Mouse (Mus musculus) ovary, postnatal 10 days (tissue): ENCODE measurements around the gene Zfp148.

Experiments used
- DNase-seq: peaks from one replicate; pipeline ENCODE4 v3.0.0; 2022; ENCODE audit warnings: low spot score

Zfp148 gene

GRCm38 (mm10) chr16:33379944-33380881, at the start of gene Zfp148:
Zfp148 (plus strand) TSS chr16:33380836.
- peak; percentile 88 for DNase-seq

- no peak for DNase-seq
Measured at GRCm38 (mm10) chr16:33333015-33333414, 47.6 kb upstream of the Zfp148 start.

GRCm38 (mm10) chr16:33337177-33337576, 43.5 kb upstream of the Zfp148 start:
- peak; percentile 21 for DNase-seq

GRCm38 (mm10) chr16:33337681-33338080, 43.0 kb upstream of the Zfp148 start:
- no peak for DNase-seq

GRCm38 (mm10) chr16:33338492-33338891, 42.1 kb upstream of the Zfp148 start:
- DNase-seq: no peak

GRCm38 (mm10) chr16:33339476-33339875, 41.2 kb upstream of the Zfp148 start:
- DNase-seq: no peak

- no peak for DNase-seq
Measured at GRCm38 (mm10) chr16:33342356-33342755, 38.3 kb upstream of the Zfp148 start.

- no peak for DNase-seq
Measured at GRCm38 (mm10) chr16:33343106-33343505, 37.5 kb upstream of the Zfp148 start.

GRCm38 (mm10) chr16:33343601-33344000, 37.0 kb upstream of the Zfp148 start:
- no peak for DNase-seq

GRCm38 (mm10) chr16:33344379-33344778, 36.3 kb upstream of the Zfp148 start:
- DNase-seq: no peak

- no peak for DNase-seq
Measured at GRCm38 (mm10) chr16:33344875-33345274, 35.8 kb upstream of the Zfp148 start.

GRCm38 (mm10) chr16:33346376-33346775, 34.3 kb upstream of the Zfp148 start:
- DNase-seq: no peak

GRCm38 (mm10) chr16:33347134-33347533, 33.5 kb upstream of the Zfp148 start:
- DNase-seq: no peak

GRCm38 (mm10) chr16:33357805-33358204, 22.8 kb upstream of the Zfp148 start:
- no peak for DNase-seq

GRCm38 (mm10) chr16:33365772-33366171, 14.9 kb upstream of the Zfp148 start:
- no peak for DNase-seq

- no peak for DNase-seq
Measured at GRCm38 (mm10) chr16:33368632-33369031, 12.0 kb upstream of the Zfp148 start.

GRCm38 (mm10) chr16:33370836-33371235, 9.8 kb upstream of the Zfp148 start:
- no peak for DNase-seq

- DNase-seq: no peak
Measured at GRCm38 (mm10) chr16:33372611-33373010, 8.0 kb upstream of the Zfp148 start.

- DNase-seq: no peak
Measured at GRCm38 (mm10) chr16:33373326-33373725, 7.3 kb upstream of the Zfp148 start.

- no peak for DNase-seq
Measured at GRCm38 (mm10) chr16:33376266-33376665, 4.4 kb upstream of the Zfp148 start.

GRCm38 (mm10) chr16:33379219-33379943, 1.3 kb upstream of the Zfp148 start:
- DNase-seq: no peak

GRCm38 (mm10) chr16:33380882-33381613, 412 bp downstream of the Zfp148 start:
- peak; percentile 28 for DNase-seq
